Mouse (Mus musculus): ENCODE results near the gene Nyap2.
"Not testable (repeated sequence)": the region's sequence is repeated elsewhere in the genome, so short reads cannot be mapped to it uniquely, and the experiment has no call there.

Gene Nyap2

DNA sequence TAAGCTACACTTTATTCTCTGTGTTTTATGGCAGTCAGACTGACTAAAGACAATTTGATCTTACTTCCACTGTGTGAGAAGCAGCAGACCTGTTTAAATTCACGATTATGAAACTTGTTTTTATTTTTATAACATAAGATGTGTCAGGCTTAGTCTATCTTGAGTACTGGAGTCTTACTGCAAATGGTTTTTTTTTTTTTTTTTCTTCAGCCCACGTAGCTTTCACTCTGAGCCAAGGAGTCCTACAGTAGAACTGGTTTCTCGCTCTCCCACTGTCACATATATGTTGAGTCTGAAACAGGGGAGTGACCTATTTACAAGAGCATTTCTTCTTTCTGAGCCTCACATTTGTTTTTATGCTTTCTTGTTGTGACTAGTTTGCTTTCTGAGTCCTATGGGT, 103.9 kb downstream of the Nyap2 start:
- no peak for DNase-seq (ENCODE audit: low spot score)

- no peak for DNase-seq (ENCODE audit: low spot score)
Observed at GRCm38 (mm10) chr1:81209536-81209935, 132.8 kb downstream of the Nyap2 start.

DNA sequence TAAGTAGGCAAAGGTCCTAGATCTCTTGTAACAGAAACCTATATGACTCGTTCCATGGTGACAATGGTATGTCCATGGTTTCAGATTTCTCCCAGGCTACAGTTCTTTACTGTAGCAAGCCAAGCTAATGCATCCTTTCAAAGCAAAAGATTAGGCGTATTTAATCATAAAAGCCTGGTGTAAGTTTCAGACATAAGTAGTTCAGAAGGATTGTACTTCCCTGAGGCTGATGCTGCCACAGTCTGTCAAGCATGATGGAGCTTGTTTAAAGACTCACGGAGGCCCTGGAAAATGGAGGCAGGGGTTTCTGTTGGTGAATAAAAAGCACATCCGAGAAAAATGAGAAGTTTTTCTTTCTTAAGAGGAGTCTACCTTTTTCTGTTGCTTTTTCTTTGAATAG, 134.7 kb downstream of the Nyap2 start:
- no peak for DNase-seq (ENCODE audit: low spot score)

- DNase-seq (ENCODE audit: low spot score): no peak
Observed at GRCm38 (mm10) chr1:81219790-81220189, 143.0 kb downstream of the Nyap2 start.

- no peak for DNase-seq (ENCODE audit: low spot score)
Observed at GRCm38 (mm10) chr1:81231759-81232406, 155.1 kb downstream of the Nyap2 start.

- not testable (repeated sequence) for DNase-seq (ENCODE audit: low spot score)
Observed at GRCm38 (mm10) chr1:81232407-81232789, 155.6 kb downstream of the Nyap2 start.

GRCm38 (mm10) chr1:81248447-81249205, 171.9 kb downstream of the Nyap2 start:
- DNase-seq (ENCODE audit: low spot score): no peak

GRCm38 (mm10) chr1:81250068-81250467, 173.3 kb downstream of the Nyap2 start:
- DNase-seq (ENCODE audit: low spot score): no peak

GRCm38 (mm10) chr1:81266441-81266840, 189.7 kb downstream of the Nyap2 start:
- DNase-seq (ENCODE audit: low spot score): no peak

GRCm38 (mm10) chr1:81280978-81281377, 204.2 kb downstream of the Nyap2 start:
- no peak for DNase-seq (ENCODE audit: low spot score)

DNA sequence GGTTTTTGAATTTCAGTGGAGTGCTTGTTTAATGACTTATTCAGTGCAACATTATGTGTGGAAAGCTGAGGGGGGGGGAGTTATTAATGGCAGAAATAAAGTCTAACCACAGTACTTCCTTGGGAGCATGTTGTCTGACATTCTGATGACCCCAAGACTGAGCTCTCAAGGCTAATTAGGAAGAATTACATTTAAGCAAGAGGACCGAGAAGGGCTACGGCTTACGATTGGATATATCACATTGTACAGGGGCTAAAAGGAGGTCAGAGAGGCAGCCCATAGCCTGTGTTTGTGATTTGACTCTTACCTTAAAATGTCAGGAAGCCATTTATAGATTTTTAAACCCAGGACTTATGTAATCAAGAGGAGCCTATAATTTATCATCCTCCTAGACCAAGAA, 208.9 kb downstream of the Nyap2 start:
- no peak for DNase-seq (ENCODE audit: low spot score)

DNA sequence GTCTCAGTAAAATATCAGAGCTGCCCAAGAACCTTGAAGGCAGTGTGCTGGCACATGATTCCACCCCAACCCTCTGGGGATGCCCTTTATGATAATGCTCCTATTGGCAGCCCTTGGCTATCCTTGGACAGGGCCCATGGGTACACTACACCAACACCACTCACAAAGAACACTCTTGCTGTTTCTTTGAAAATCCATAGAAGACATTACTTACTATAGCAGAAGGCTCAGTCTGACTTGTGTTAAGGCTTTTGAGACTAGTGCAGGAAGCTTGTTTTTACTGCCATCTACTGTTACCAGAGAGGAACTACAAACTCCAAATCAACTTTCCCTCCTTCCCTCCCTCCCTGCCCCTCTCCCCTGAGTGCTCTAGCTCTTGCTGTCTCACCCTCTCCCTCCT, 210.3 kb downstream of the Nyap2 start:
- DNase-seq (ENCODE audit: low spot score): peak; percentile 5

GRCm38 (mm10) chr1:81300735-81301134, 224.0 kb downstream of the Nyap2 start:
- DNase-seq (ENCODE audit: low spot score): peak; percentile 28

- DNase-seq (ENCODE audit: low spot score): peak; percentile 77
Observed at GRCm38 (mm10) chr1:81301661-81302060, 224.9 kb downstream of the Nyap2 start.

DNA sequence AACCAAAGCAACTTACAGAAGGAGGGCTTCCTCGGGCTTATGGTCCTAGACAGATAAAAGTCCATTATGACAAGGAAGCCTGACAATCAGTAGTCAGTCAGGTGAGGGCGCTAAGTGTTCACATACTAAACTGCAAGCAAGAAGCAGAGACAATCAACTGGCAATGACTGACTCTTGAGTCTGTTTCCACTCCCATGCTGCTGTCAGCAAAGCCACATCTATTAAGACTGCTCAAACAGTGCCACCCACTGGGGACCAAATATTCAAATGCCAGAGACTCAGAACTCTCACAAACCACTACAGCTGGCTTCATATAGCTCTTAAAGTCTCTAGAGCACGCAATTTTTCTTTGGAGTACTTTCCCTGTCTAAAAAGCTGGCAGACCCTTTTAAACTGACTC, 226.6 kb downstream of the Nyap2 start:
- DNase-seq (ENCODE audit: low spot score): peak; percentile 9

- no peak for DNase-seq (ENCODE audit: low spot score)
Observed at GRCm38 (mm10) chr1:81307407-81307806, 230.7 kb downstream of the Nyap2 start.

DNA sequence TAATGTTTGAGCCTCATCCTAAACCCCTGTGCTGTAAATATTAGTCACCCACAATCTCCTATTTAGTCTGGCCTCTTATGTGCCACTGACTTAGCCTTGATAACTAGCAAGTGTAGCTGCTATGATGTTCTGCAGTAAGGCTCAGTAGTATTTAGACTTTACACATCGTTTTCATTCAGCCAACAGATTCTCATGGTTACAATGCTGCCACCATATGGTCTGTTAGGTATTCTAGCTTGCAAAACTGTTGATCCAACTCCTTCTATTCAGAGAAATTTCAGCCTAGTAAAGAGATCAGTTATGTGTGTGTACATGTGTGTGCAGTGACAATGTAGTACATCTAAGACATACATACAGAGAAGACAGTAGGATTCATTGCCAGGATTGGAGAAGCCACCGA, 231.2 kb downstream of the Nyap2 start:
- DNase-seq (ENCODE audit: low spot score): no peak

GRCm38 (mm10) chr1:81310087-81310626, 233.4 kb downstream of the Nyap2 start:
- DNase-seq (ENCODE audit: low spot score): peak; percentile 74

GRCm38 (mm10) chr1:81316403-81316994, 239.7 kb downstream of the Nyap2 start:
- peak; percentile 70 for DNase-seq (ENCODE audit: low spot score)

DNA sequence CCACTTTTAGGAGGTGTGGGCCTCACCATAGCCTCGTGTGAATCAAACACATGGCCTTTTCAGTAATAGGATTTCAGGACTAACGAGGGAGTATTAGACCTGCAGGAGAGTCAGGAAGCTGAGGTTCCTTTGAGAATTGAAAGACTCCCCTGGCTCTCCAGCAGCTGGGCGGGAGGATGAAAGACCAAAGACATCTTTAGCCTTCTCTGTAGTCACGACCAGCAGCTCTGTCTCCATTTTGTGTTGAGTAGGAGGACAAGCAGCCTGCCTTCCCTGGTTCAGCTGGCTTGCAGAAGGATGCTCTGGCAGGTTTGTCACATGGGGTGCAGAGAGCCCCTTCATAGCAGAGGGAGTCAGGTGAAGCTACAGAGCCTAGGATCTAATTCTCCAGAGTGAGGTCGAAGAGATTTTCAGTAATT, 240.3 kb downstream of the Nyap2 start:
- DNase-seq (ENCODE audit: low spot score): peak; percentile 9

GRCm38 (mm10) chr1:81387722-81388121, 311.0 kb downstream of the Nyap2 start:
- no peak for DNase-seq (ENCODE audit: low spot score)
